In genomic region chr8:119784141-119784574, GRCm38 (mm10) we compare ENCODE assay signal across 12 mouse cellular contexts. TPM values are rescaled to one million over a fixed set of nuclear protein-coding genes. Genes with fewer than 3 reads are reported as not detected.
DNase-seq lines count a peak whose midpoint lies in the region; ATAC-seq and TF ChIP-seq lines count a peak whose summit lies in the region.
"Had no signal": no experiment of that assay in that cellular context is flagged by ENCODE, and none has a peak within 500 bp of the region (broad histone marks: within the 10 kb centered on the region; RNA-seq: fewer than 3 reads in every experiment).

No protein-coding gene starts in this region.

- in situ Hi-C loops in CH12.LX (cut with MboI; ENCODE audit: low pct_ligation_motif_present, low pct_unique_long_range_greater_than_20kb, low sequenced_read_pairs): loop anchor here (5.0 kb wide), 2 partner anchors 58 to 138 kb away; partner anchors contain the start of gene Cotl1

- no peak for TF ChIP-seq RAD21 in CH12.LX (IDR thresholded peaks at IDR 0.05; ENCODE audit: low read depth, low read length)

- 49% methylated on average over 9 of the region's 9 CpGs for WGBS in hindbrain, embryonic 12.5 days
- 53% methylated on average over 9 of the region's 9 CpGs for WGBS in hindbrain, embryonic 14.5 days

- H3K27me3 ChIP-seq in hindbrain, embryonic 12.5 days: no peaks in the 10 kb centered on the region
- H3K27me3 ChIP-seq in hindbrain, embryonic 14.5 days (ENCODE audit: control insufficient read depth, insufficient read depth, low read length): no peaks in the 10 kb centered on the region
- peaks cover 2% of the 10 kb centered on the region for H3K27me3 ChIP-seq in CH12.LX (replicated peaks)
- H3K27me3 ChIP-seq: limb, embryonic 13.5 days; Patski had no signal

- H3K4me1 ChIP-seq in hindbrain, embryonic 12.5 days: peaks cover 23% of the 10 kb centered on the region
- H3K4me1 ChIP-seq in hindbrain, embryonic 14.5 days (replicated peaks; ENCODE audit: control insufficient read depth, insufficient read depth, low read length): peaks cover 14% of the 10 kb centered on the region
- peaks cover 22 to 71% of the 10 kb centered on the region in 2 experiments for H3K4me1 ChIP-seq in CH12.LX (ENCODE audit: control insufficient read depth in 1 of 2, insufficient read depth in 2 of 2)

- no peak overlapping the region for H3K4me2 ChIP-seq in hindbrain, embryonic 12.5 days (replicated peaks)
- no peak overlapping the region for H3K4me2 ChIP-seq in hindbrain, embryonic 14.5 days (replicated peaks)
- peak overlapping the region; percentile 18; the same call in 1 of the 2 replicates for H3K4me2 ChIP-seq in CH12.LX (ENCODE audit: insufficient read depth, low read depth, poor library complexity, severe bottlenecking)
- H3K4me2 ChIP-seq: limb, embryonic 13.5 days had no signal

- no peak overlapping the region for H3K27ac ChIP-seq in hindbrain, embryonic 12.5 days
- H3K27ac ChIP-seq in hindbrain, embryonic 14.5 days: no peak overlapping the region
- H3K27ac ChIP-seq in CH12.LX (ENCODE audit: insufficient read depth, low read depth): peak overlapping the region; percentile 81
- H3K27ac ChIP-seq: kidney, postnatal 0 days; limb, embryonic 13.5 days had no signal

- no peaks in the 10 kb centered on the region for H3K36me3 ChIP-seq in hindbrain, embryonic 12.5 days
- no peaks in the 10 kb centered on the region for H3K36me3 ChIP-seq in hindbrain, embryonic 14.5 days (replicated peaks; ENCODE audit: control insufficient read depth, insufficient read depth)
- H3K36me3 ChIP-seq in CH12.LX (replicated peaks in 1 of 2; ENCODE audit: control insufficient read depth in 1 of 2, insufficient read depth in 1 of 2, low read length in 1 of 2): no peaks in the 10 kb centered on the region
- H3K36me3 ChIP-seq: limb, embryonic 13.5 days had no signal

- H3K79me2 ChIP-seq in CH12.LX (replicated peaks; ENCODE audit: control insufficient read depth, extremely low read depth, insufficient read depth, poor library complexity, severe bottlenecking): no peaks in the 10 kb centered on the region

- dilution Hi-C loops in CH12.LX (cut with MboI; ENCODE audit: extremely low pct_ligation_motif_present, extremely low pct_unique_long_range_greater_than_20kb, low sequenced_read_pairs): no loop called here

- ATAC-seq in hindbrain, embryonic 12.5 days (ENCODE audit: low FRiP score): no peak
- no peak for ATAC-seq in hindbrain, embryonic 14.5 days (ENCODE audit: low FRiP score)
- ATAC-seq: Patski had no signal

- TF ChIP-seq POLR2A in CH12.LX (IDR thresholded peaks at IDR 0.05; ENCODE audit: low read depth, low read length): 0 out of 2 replicates have a peak, but pooled peaks have one; percentile 48

- TF ChIP-seq CTCF in CH12.LX (conservative IDR thresholded peaks at IDR 0.05 in 1 of 2, IDR thresholded peaks at IDR 0.05 in 1 of 2; ENCODE audit: low read depth in 2 of 2, low read length in 2 of 2): 0 out of 4 replicates have a peak, but pooled peaks of 1 of the 2 experiments have one; percentile 2

- no peak for DNase-seq in hindbrain, embryonic 14.5 days (ENCODE audit: low spot score)
- DNase-seq in CH12.LX (ENCODE audit: extremely low read depth): peak; percentile 92
- peak; percentile 72 for DNase-seq in lung, postnatal 36 days
- peak; percentile 64 to 80 for DNase-seq in spleen, postnatal 4 days (ENCODE audit: low spot score in 2 of 2)
- DNase-seq in embryo, embryonic 9.5 days (ENCODE audit: extremely low spot score): no peak
- no peak for DNase-seq in adrenal gland, postnatal 14 days
- no peak for DNase-seq in layer of hippocampus, postnatal 25 days (ENCODE audit: extremely low spot score in 1 of 2, low spot score in 1 of 2)

- H3K9me3 ChIP-seq in hindbrain, embryonic 12.5 days (replicated peaks): no peaks in the 10 kb centered on the region
- no peaks in the 10 kb centered on the region for H3K9me3 ChIP-seq in hindbrain, embryonic 14.5 days (ENCODE audit: control insufficient read depth, low read length)
- H3K9me3 ChIP-seq in CH12.LX (replicated peaks; ENCODE audit: low read length): no peaks in the 10 kb centered on the region
- H3K9me3 ChIP-seq: limb, embryonic 13.5 days had no signal

- TF ChIP-seq EP300 in CH12.LX (IDR thresholded peaks at IDR 0.05; ENCODE audit: low read length): peak; percentile 82

- peak overlapping the region; percentile 23; the same call in 1 of the 2 replicates for H3K9ac ChIP-seq in hindbrain, embryonic 12.5 days
- H3K9ac ChIP-seq in hindbrain, embryonic 14.5 days: no peak overlapping the region
- no peak overlapping the region for H3K9ac ChIP-seq in CH12.LX (ENCODE audit: insufficient read depth, low read depth)
- H3K9ac ChIP-seq: limb, embryonic 13.5 days had no signal

- no peak overlapping the region for H3K4me3 ChIP-seq in hindbrain, embryonic 12.5 days
- H3K4me3 ChIP-seq in hindbrain, embryonic 14.5 days (replicated peaks; ENCODE audit: low read length): no peak overlapping the region
- H3K4me3 ChIP-seq in CH12.LX (replicated peaks in 1 of 3; ENCODE audit: low read depth in 2 of 3, low read length in 2 of 3, poor library complexity in 1 of 3): peak overlapping the region in 1 of 3 experiments; percentile 4
- H3K4me3 ChIP-seq: limb, embryonic 13.5 days; myocyte had no signal

TF ChIP-seq in CH12.LX, 34 proteins besides CTCF, POLR2A, EP300 and RAD21 (continues in another document):
- TF ChIP-seq ZC3H11A (IDR thresholded peaks at IDR 0.05; ENCODE audit: low read depth, low read length) (no peak), TBP (conservative IDR thresholded peaks at IDR 0.05; ENCODE audit: low read depth, low read length) (0 out of 2 replicates have a peak, but pooled peaks have one; percentile 37), HCFC1 (IDR thresholded peaks at IDR 0.05; ENCODE audit: low read depth, low read length) (0 out of 2 replicates have a peak, but pooled peaks have one; percentile 24), KAT2A (IDR thresholded peaks at IDR 0.05; ENCODE audit: insufficient replicate concordance, low read length) (0 out of 2 replicates have a peak, but pooled peaks have one; percentile 37), UBTF (IDR thresholded peaks at IDR 0.05; ENCODE audit: low read depth, low read length) (no peak), POLR2AphosphoS2 (IDR thresholded peaks at IDR 0.05; ENCODE audit: low read depth, low read length) (no peak), MYC (IDR thresholded peaks at IDR 0.05; ENCODE audit: low read depth, low read length) (no peak), JUN (IDR thresholded peaks at IDR 0.05; ENCODE audit: insufficient read depth, low read depth, low read length) (no peak), ELF1 (IDR thresholded peaks at IDR 0.05; ENCODE audit: low read depth, low read length) (0 out of 2 replicates have a peak, but pooled peaks have one; percentile 22), MAZ (IDR thresholded peaks at IDR 0.05; ENCODE audit: low read depth, low read length) (0 out of 2 replicates have a peak, but pooled peaks have one; percentile 39), ETS1 (conservative IDR thresholded peaks at IDR 0.05; ENCODE audit: low read depth, low read length) (peak; percentile 85), TCF12 (IDR thresholded peaks at IDR 0.05; ENCODE audit: low read depth, low read length) (peak; percentile 71), MEF2A (IDR thresholded peaks at IDR 0.05; ENCODE audit: borderline replicate concordance, low read depth, low read length) (peak; percentile 55; the same call in 1 of the 2 replicates), RCOR1 (conservative IDR thresholded peaks at IDR 0.05; ENCODE audit: low read depth, low read length) (no peak), PAX5 (IDR thresholded peaks at IDR 0.05; ENCODE audit: low read length) (no peak), CHD1 (IDR thresholded peaks at IDR 0.05; ENCODE audit: low read depth, low read length) (no peak), ZMIZ1 (IDR thresholded peaks at IDR 0.05; ENCODE audit: low read depth, low read length) (0 out of 2 replicates have a peak, but pooled peaks have one; percentile 46), ZNF384 (IDR thresholded peaks at IDR 0.05; ENCODE audit: low read depth, low read length) (no peak), BHLHE40 (IDR thresholded peaks at IDR 0.05; ENCODE audit: low read depth, low read length) (peak; percentile 83), NELFE (IDR thresholded peaks at IDR 0.05; ENCODE audit: low read depth, low read length) (0 out of 2 replicates have a peak, but pooled peaks have one; percentile 36), JUND (conservative IDR thresholded peaks at IDR 0.05; ENCODE audit: low read depth, low read length) (no peak), MAFK (IDR thresholded peaks at IDR 0.05; ENCODE audit: insufficient replicate concordance, low read length) (no peak), USF2 (conservative IDR thresholded peaks at IDR 0.05; ENCODE audit: low read depth, low read length) (no peak), USF1 (IDR thresholded peaks at IDR 0.05; ENCODE audit: low read depth, low read length) (no peak), ZKSCAN1 (IDR thresholded peaks at IDR 0.05; ENCODE audit: borderline replicate concordance, low read depth, low read length) (no peak), NRF1 (IDR thresholded peaks at IDR 0.05; ENCODE audit: low read depth, low read length) (no peak), CHD2 (IDR thresholded peaks at IDR 0.05; ENCODE audit: low read length) (peak; percentile 52; the same call in 1 of the 2 replicates), MXI1 (IDR thresholded peaks at IDR 0.05; ENCODE audit: low read depth, low read length) (no peak), IRF4 (IDR thresholded peaks at IDR 0.05; ENCODE audit: low read depth, low read length) (peak; percentile 86), SMC3 (IDR thresholded peaks at IDR 0.05; ENCODE audit: low read depth, low read length) (no peak; the same call in 1 of the 2 replicates)

RNA-seq across cellular contexts. Expression of gene Tldc1, which starts 5.9 kb away (rescaled TPM):
- 11.9 and 12.2 TPM in 2 replicates for polyA plus RNA-seq in hindbrain, embryonic 12.5 days (2016; fragmentation: Nextera tagmentation; extraction: Ambion mirVana)
- 6.5 and 7.4 TPM in 2 replicates for polyA plus RNA-seq in hindbrain, embryonic 14.5 days (2014; fragmentation: Nextera tagmentation; extraction: Ambion mirVana)
- total RNA-seq in CH12.LX (2012; rRNA removed) (7.8 and 10.4 TPM in 2 replicates), CH12.LX (2014; rRNA removed) (5.8 and 7.7 TPM in 2 replicates)
- 3.8 and 8.1 TPM in 2 replicates for polyA plus RNA-seq in CH12.LX (2012; ENCODE audit: insufficient read length, low read depth)
- 9.1 and 10.8 TPM in 2 replicates for total RNA-seq in adrenal gland, postnatal 14 days (2021)
- total RNA-seq in layer of hippocampus, postnatal 25 days (2021): 10 to 100 TPM; 14.1 to 17.0 TPM

RNA-seq across cellular contexts. Expression of gene Cotl1, which starts 56.2 kb away (rescaled TPM):
- 115 and 142 TPM in 2 replicates for polyA plus RNA-seq in hindbrain, embryonic 12.5 days (2016; fragmentation: Nextera tagmentation; extraction: Ambion mirVana)
- 238 and 309 TPM in 2 replicates for polyA plus RNA-seq in hindbrain, embryonic 14.5 days (2014; fragmentation: Nextera tagmentation; extraction: Ambion mirVana)
- total RNA-seq in CH12.LX (2012; rRNA removed) (59.6 and 69.1 TPM in 2 replicates), CH12.LX (2014; rRNA removed) (135 and 139 TPM in 2 replicates)
- polyA plus RNA-seq in CH12.LX (2012; ENCODE audit: insufficient read length, low read depth): 349 and 375 TPM in 2 replicates
- 56.9 and 79.0 TPM in 2 replicates for total RNA-seq in adrenal gland, postnatal 14 days (2021)
- total RNA-seq in layer of hippocampus, postnatal 25 days (2021): 100 to 1,000 TPM; 121 to 140 TPM

Comparison
In these comparisons a context has a peak if more than half of its experiments do, and no peak if none do; other contexts are left out.
1. DNase-seq: peak in CH12.LX (single experiment), lung, postnatal 36 days (single experiment) and spleen, postnatal 4 days (2 of 2); none in hindbrain, embryonic 14.5 days (single experiment), embryo, embryonic 9.5 days (single experiment), adrenal gland, postnatal 14 days (single experiment) and layer of hippocampus, postnatal 25 days (0 of 2).